Mouse (Mus musculus) kidney, embryonic 15.5 days (tissue): ENCODE data around the gene Cds2. TPM values are rescaled to one million over a fixed set of nuclear protein-coding genes. Genes with fewer than 3 reads are reported as not detected.
"Not testable (repeated sequence)": the region's sequence is repeated elsewhere in the genome, so short reads cannot be mapped to it uniquely, and the experiment has no call there.

ENCODE experiments used
- ATAC-seq: fragments of 200-750 bp; cut with Nextera tagmentation; replicated peaks from 2 replicates; pipeline ENCODE4 v1.8.0; 2017; ENCODE audit warnings: moderate TSS enrichment; ENCODE audit not compliant: low FRiP score
- H3K27ac ChIP-seq: fragments of 300-500 bp; sonication (generic); 2 replicates; pipeline ENCODE4 v1.5.1; 2015; ENCODE audit warnings: mild to moderate bottlenecking, inconsistent platforms
- H3K27me3 ChIP-seq: fragments of 300-500 bp; sonication (generic); 2 replicates; pipeline ENCODE4 v1.6.1; 2015; ENCODE audit warnings: inconsistent platforms
- H3K36me3 ChIP-seq: fragments of 300-500 bp; sonication (generic); 2 replicates; pipeline ENCODE4 v1.6.1; 2015; ENCODE audit warnings: inconsistent platforms
- H3K4me1 ChIP-seq: fragments of 300-500 bp; sonication (generic); 2 replicates; pipeline ENCODE4 v1.6.1; 2015; ENCODE audit warnings: inconsistent platforms
- H3K4me2 ChIP-seq: fragments of 300-500 bp; sonication (generic); 2 replicates; pipeline ENCODE4 v1.6.1; 2015; ENCODE audit warnings: moderate library complexity, mild to moderate bottlenecking, inconsistent platforms
- H3K4me3 ChIP-seq: fragments of 300-500 bp; sonication (generic); replicated peaks from 2 replicates; pipeline ENCODE4 v1.5.1; 2015; ENCODE audit warnings: mild to moderate bottlenecking, inconsistent platforms
- H3K9ac ChIP-seq: fragments of 300-500 bp; sonication (generic); 2 replicates; pipeline ENCODE4 v1.6.1; 2015; ENCODE audit warnings: mild to moderate bottlenecking, inconsistent platforms
- H3K9me3 ChIP-seq: fragments of 300-500 bp; sonication (generic); replicated peaks from 2 replicates; pipeline ENCODE4 v1.6.1; 2016; ENCODE audit warnings: inconsistent platforms
- WGBS: fragments of 180-500 bp; shearing (Covaris S2); methylation state at CpG from one replicate; pipeline ENCODE4 v1.1.7; 2015; ENCODE audit warnings: mixed read lengths; 5-methylcytosine and 5-hydroxymethylcytosine counted together
- polyA plus RNA-seq: library from polyadenylated mRNA; unstranded; fragments of >200 nt; fragmentation: Nextera tagmentation; extraction: Ambion mirVana; gene quantifications from 2 replicates; pipeline ENCODE4 v1.2.1, GENCODE M21; 2015

Gene Cds2
- polyA plus RNA-seq, 1 experiment from 2014 or later: 30.2 TPM

DNA sequence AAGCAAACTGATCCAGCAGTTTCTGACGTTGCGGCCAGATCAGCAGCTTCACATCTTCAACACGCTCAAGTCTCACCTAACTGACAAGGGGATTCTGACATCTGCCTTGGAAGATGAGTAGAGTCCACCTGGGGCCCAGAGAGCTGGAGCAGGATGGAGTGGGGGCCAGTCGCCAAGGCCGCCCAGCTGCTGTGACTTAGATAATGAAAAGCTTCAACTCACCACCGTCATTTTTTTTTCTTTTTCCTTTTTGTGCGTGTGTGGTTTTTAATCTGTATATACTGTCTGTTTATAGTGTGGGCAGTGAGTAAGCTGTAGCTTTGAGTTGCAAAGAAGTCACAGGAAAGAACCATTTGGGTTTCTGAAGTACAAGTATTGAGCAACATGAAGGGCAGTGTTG is 42.2 kb downstream of the Cds2 start:
- H3K36me3 ChIP-seq: peaks cover 77% of the 10 kb centered on the region
- 96% methylated on average over 7 of the region's 7 CpGs for WGBS
- H3K9ac ChIP-seq: no peak overlapping the region
- no peak for ATAC-seq
- H3K27me3 ChIP-seq: no peaks in the 10 kb centered on the region
- H3K4me2 ChIP-seq: no peak overlapping the region
- H3K4me1 ChIP-seq: no peaks in the 10 kb centered on the region
- H3K4me3 ChIP-seq: no peak overlapping the region
- H3K27ac ChIP-seq: no peak overlapping the region
- no peaks in the 10 kb centered on the region for H3K9me3 ChIP-seq

DNA sequence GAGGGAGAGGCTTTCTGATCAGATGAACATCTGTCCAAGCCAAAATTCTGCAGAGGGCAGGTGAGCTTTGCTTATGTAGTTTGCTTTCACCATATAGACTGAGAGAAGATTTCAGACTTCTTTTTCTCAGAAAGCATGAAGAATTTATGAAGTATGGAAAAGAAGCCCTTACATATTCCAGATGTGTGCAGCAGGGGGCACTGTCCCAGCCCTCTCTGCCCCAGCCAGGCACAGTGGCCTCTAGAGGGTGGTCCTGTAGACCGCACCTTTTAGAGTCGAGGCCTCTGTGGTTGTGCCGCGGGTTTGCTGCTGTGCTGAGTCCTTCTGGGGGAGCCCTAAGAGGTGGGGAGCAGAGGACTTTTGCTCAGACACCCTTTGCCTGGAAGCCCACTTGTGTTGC is 43.0 kb downstream of the Cds2 start:
- H3K27ac ChIP-seq: no peak overlapping the region
- no peak overlapping the region for H3K4me2 ChIP-seq
- no peaks in the 10 kb centered on the region for H3K4me1 ChIP-seq
- H3K4me3 ChIP-seq: no peak overlapping the region
- no peak overlapping the region for H3K9ac ChIP-seq
- peaks cover 71% of the 10 kb centered on the region for H3K36me3 ChIP-seq
- no peaks in the 10 kb centered on the region for H3K27me3 ChIP-seq
- WGBS: 70% methylated on average over 4 of the region's 4 CpGs
- ATAC-seq: no peak
- no peaks in the 10 kb centered on the region for H3K9me3 ChIP-seq

DNA sequence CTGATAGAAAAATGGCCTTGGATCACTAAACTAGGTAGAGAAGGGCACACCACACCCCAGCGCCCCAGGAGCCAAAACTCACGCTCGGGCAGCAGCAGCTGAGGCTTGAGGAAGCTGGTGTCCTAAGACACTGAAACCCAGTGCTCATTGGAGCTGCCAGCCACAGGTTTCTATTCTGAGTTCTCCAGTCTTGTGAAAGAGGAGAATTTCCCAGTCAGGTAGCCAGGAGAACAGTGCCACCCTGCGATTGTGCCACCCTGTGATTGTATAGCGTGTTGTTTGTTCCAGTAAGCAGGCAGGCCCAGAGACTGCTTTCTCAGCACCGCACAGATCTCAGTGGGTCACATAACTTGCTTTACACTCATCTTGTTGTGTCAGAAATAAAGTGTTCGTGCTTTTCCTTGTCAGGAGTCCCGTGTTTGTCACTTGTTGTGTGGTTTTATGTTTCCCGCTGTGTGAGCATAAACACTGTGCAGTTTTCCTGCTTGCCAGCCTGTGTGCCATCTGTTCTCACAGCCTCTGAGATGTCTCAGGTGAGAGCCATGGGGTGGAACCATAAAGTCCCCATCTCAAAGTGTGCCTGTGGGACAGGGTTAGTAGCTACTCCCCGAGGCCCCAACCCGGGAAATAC is 44.4 kb downstream of the Cds2 start:
- Histone ChIP-seq H3K27ac (no peak overlapping the region), H3K4me1 (no peaks in the 10 kb centered on the region), H3K9me3 (no peaks in the 10 kb centered on the region), H3K4me2 (no peak overlapping the region), H3K27me3 (no peaks in the 10 kb centered on the region), H3K9ac (no peak overlapping the region), H3K36me3 (peaks cover 61% of the 10 kb centered on the region), H3K4me3 (no peak overlapping the region)
- no peak for ATAC-seq
- 93% methylated on average over 11 of the region's 11 CpGs for WGBS

DNA sequence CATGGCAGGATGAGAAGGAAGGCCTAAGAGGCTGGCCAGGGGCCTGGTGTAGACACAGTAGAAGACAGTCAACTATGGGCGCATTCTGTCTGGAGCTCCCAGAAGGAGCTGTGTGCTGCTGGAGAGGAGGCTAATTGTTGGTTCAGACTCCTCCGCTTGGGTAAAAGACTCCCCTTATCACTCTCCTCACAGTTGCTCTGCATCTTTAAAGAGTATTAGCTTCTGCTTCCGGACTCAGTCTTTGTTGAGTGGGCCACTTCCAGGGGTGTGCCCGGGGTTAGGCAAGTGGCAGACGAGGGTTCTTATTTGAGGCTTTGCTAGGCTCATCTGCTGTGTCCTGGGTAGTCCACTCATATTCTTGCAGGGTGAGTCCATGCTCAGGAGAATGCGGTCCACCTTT is 45.9 kb downstream of the Cds2 start:
- H3K9ac ChIP-seq: no peak overlapping the region
- H3K4me3 ChIP-seq: no peak overlapping the region
- H3K4me2 ChIP-seq: no peak overlapping the region
- no peaks in the 10 kb centered on the region for H3K9me3 ChIP-seq
- no peak overlapping the region for H3K27ac ChIP-seq
- WGBS: 93% methylated on average over 6 of the region's 6 CpGs
- no peaks in the 10 kb centered on the region for H3K4me1 ChIP-seq
- peaks cover 53% of the 10 kb centered on the region for H3K36me3 ChIP-seq
- H3K27me3 ChIP-seq: no peaks in the 10 kb centered on the region
- no peak for ATAC-seq

DNA sequence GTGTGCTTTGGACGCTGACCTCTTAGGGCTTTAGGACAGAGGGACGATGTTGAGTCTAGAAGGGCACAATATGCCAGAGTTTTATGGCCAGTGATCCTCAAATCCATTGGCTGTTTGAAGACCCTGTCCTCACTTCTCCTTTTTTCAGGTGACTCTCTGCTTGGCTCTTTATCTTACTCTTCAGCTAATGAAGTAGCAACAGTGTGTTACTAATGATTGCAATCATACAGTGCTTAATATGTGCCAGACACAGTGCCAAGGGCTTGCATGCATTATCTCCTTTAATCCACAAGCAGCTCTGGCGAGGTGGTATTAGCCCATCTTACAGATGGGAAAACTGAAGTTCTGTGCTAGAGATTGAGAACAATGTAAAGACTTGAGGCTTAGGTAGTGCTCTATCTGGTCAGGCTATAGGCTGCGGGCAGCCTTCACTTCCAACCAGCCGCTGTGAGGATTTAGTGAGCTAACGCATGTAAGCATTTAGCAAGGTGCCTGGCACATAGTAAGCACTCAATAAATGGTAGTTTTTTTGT is 46.5 kb downstream of the Cds2 start:
- Histone ChIP-seq H3K4me3 (no peak overlapping the region), H3K9ac (no peak overlapping the region), H3K4me2 (no peak overlapping the region), H3K4me1 (no peaks in the 10 kb centered on the region), H3K36me3 (peaks cover 47% of the 10 kb centered on the region), H3K27ac (no peak overlapping the region), H3K9me3 (no peaks in the 10 kb centered on the region), H3K27me3 (no peaks in the 10 kb centered on the region)
- 90% methylated on average over 6 of the region's 6 CpGs for WGBS
- ATAC-seq: no peak

DNA sequence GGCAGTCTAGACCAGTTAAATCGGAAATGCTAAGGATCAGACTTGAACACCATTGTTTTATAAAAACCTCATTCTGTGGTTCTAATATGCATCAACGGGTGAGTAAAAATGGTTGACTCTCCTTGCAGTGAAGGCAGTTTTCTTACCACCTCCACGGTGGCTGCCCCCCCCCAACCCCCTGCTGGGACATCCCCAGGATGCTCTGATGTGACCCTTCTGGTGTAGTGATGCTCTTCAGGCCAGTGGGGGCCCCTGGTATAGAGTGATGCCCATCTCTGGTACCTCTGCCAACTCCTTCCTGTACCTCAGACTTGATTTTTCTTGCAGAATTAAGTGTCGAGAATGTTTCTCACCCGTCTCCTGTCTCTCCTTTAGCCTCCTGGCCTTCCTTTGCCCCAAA is 49.7 kb downstream of the Cds2 start:
- no peak overlapping the region for H3K27ac ChIP-seq
- 93% methylated on average over 5 of the region's 5 CpGs for WGBS
- ATAC-seq: no peak

DNA sequence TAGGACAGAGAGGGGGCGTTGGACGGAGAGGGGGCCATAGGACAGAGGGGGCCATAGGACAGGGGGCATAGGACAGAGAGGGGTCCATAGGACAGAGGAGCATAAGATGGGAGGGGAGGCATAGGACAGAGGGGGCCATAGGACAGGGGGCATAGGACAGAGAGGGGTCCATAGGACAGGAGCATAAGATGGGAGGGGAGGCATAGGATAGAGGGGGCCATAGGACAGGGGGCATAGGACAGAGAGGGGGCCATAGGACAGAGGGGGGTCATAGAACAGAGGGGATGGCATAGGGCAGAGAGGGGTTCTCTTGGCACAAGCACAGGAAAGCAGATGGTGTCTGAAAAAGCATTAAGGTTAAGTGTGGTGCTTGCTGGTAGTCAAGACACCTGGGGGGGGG is 50.6 kb downstream of the Cds2 start:
- 0 out of 2 replicates have a peak, but pooled peaks have one; percentile 5 for ATAC-seq
- H3K4me1 ChIP-seq: no peaks in the 10 kb centered on the region
- H3K4me3 ChIP-seq: no peak overlapping the region
- no peak overlapping the region for H3K4me2 ChIP-seq
- no peak overlapping the region for H3K27ac ChIP-seq
- H3K9ac ChIP-seq: no peak overlapping the region
- no peaks in the 10 kb centered on the region for H3K27me3 ChIP-seq
- H3K9me3 ChIP-seq: no peaks in the 10 kb centered on the region
- peaks cover 13% of the 10 kb centered on the region; the same call in 1 of the 2 replicates for H3K36me3 ChIP-seq
- WGBS: 100% methylated on average over 2 of the region's 2 CpGs

More for the DNA sequence above, 49.7 kb downstream of the Cds2 start:
- Histone ChIP-seq H3K9ac (no peak overlapping the region), H3K9me3 (no peaks in the 10 kb centered on the region), H3K36me3 (peaks cover 18% of the 10 kb centered on the region; the same call in 1 of the 2 replicates), H3K4me2 (no peak overlapping the region), H3K27me3 (no peaks in the 10 kb centered on the region), H3K4me3 (no peak overlapping the region), H3K4me1 (no peaks in the 10 kb centered on the region)

DNA sequence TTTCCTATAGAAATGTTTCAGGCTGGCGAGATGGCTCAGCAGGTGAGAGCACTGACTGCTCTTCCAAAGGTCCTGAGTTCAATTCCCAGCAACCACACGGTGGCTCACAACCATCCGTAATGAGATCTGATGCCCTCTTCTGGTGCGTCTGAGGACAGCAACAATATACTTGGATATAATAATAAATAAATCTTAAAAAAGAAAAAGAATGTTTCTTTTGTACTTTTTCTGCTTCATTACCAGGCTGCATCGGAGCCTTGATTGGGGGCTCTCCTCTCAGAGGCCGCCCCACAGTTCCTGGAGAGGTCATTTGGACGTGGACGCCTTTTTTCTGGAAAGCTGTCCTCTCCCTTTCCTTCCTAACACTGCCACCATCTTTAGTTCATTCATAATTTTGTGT is 51.1 kb downstream of the Cds2 start:
- not testable (repeated sequence) for H3K27me3 ChIP-seq, H3K4me2 ChIP-seq, H3K9ac ChIP-seq, H3K4me3 ChIP-seq, H3K9me3 ChIP-seq, H3K36me3 ChIP-seq, H3K4me1 ChIP-seq, ATAC-seq, H3K27ac ChIP-seq
- WGBS: 86% methylated on average over 8 of the region's 8 CpGs

DNA sequence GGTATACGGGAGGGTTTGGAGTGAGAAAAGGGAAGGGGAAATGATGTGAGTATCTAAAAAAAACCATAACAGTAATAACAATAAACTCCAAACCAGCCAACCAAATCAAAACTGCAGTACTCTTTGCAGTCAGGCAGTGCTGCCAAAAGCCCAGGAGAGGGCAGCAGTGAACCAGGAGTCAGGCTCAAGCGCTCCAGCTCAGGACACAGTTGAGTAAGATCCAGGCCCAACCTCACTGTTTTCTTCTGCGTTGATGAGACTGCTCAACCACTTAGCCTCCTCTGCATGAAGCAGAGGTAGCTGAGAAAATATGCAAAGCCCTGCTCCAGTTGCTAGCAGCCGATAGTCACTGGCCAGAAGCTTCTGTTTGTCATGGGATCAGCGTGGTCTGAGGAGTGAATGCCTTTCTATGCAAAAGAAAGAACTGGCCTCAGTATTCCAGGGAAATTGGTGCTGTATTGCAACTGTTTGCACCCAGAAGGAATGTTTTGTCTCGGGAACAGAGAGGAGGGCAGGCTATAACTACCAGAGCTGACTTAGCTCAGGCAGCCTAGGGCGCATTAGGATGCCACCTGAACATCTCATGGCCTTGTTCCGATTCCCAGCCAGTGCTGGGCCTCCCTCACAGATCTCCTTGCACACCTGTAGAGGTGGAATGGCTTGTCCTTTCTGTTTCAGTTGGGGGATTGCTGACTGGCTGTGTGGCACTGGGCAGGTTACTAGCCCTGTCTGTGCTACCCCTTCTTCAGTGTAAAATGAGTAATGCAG is 53.3 kb downstream of the Cds2 start:
- H3K36me3 ChIP-seq: peaks cover 4% of the 10 kb centered on the region; the same call in 1 of the 2 replicates
- H3K9ac ChIP-seq: no peak overlapping the region
- no peak overlapping the region for H3K4me2 ChIP-seq
- 38% methylated on average over 8 of the region's 8 CpGs for WGBS
- no peaks in the 10 kb centered on the region for H3K9me3 ChIP-seq
- H3K4me3 ChIP-seq: no peak overlapping the region
- no peak overlapping the region for H3K27ac ChIP-seq
- H3K4me1 ChIP-seq: no peaks in the 10 kb centered on the region
- no peaks in the 10 kb centered on the region for H3K27me3 ChIP-seq
- ATAC-seq: peak; percentile 79

DNA sequence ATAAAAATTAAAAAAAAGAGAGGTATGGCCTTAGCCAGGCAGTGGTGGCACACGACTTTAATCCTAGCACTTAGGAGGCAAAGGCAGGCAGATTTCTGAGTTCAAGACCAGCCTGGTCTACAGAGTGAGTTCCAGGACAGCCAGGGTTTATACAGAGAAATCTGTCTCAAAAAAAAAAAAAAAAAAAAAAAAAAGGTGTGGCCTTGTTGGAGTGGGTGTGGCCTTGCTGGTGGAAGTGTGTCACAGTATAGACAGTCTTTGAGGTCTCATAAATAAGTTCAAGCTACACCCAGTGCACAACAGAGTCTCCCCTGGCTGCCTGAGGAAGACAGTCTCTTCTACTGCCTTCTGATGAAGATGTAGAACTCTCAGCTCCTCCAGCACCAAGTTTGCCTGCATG is 54.2 kb downstream of the Cds2 start:
- no peak overlapping the region for H3K9ac ChIP-seq
- H3K27me3 ChIP-seq: no peaks in the 10 kb centered on the region
- 78% methylated on average over 1 of the region's 1 CpGs for WGBS
- H3K36me3 ChIP-seq: no peaks in the 10 kb centered on the region
- no peak overlapping the region for H3K27ac ChIP-seq
- no peaks in the 10 kb centered on the region for H3K9me3 ChIP-seq
- ATAC-seq: no peak
- H3K4me3 ChIP-seq: no peak overlapping the region
- no peaks in the 10 kb centered on the region for H3K4me1 ChIP-seq
- no peak overlapping the region for H3K4me2 ChIP-seq

DNA sequence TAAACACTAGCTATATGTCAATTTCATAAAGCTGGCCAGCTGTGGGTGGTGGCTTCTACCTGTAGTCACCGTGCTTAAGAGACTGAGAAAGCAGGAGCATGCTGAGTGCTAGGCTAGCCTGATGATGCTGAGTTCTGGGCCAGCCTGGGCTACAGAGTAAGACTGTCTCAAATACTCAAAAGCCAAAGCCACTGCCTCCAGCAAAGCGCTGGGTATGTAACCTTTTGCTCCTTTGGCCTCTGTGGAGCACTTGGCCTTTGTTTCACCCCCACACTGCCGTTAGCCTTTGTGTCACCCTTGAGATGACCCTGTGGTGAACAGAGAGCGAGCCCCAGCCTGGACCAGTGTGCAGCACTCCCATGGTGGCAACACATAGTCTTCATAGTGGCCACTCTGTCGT is 57.6 kb downstream of the Cds2 start:
- Histone ChIP-seq H3K9ac (no peak overlapping the region), H3K4me1 (no peaks in the 10 kb centered on the region), H3K27ac (no peak overlapping the region), H3K4me3 (no peak overlapping the region), H3K27me3 (no peaks in the 10 kb centered on the region), H3K36me3 (no peaks in the 10 kb centered on the region), H3K4me2 (no peak overlapping the region), H3K9me3 (no peaks in the 10 kb centered on the region)
- no peak for ATAC-seq
- WGBS: 63% methylated on average over 5 of the region's 5 CpGs

DNA sequence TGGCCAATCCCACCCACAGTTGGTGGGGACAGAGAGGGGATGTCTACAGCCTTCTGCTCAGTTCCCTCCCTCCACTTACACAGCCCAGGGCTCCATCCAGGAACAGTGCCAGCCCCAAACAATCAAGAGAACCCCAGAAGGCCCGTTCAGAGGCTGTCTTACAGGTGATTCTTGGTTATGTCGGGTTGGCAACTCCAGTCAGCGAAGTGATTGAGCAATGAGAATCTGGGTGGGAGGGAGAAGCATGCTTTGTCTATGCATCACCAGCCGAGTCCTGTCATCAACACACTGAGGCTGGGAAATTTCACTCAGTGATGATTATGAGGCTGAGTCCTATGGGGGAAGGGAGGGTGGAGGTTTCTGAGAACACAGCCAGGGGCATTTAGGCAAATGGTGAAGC is 60.6 kb downstream of the Cds2 start:
- no peak for ATAC-seq
- Histone ChIP-seq H3K4me3 (no peak overlapping the region), H3K9me3 (no peaks in the 10 kb centered on the region), H3K4me2 (no peak overlapping the region), H3K9ac (no peak overlapping the region), H3K4me1 (no peaks in the 10 kb centered on the region), H3K36me3 (no peaks in the 10 kb centered on the region), H3K27ac (no peak overlapping the region), H3K27me3 (no peaks in the 10 kb centered on the region)
- WGBS: 59% methylated on average over 4 of the region's 4 CpGs
